Mouse (Mus musculus) hindbrain, embryonic 16.5 days (tissue): ENCODE measurements at regions not wholly inside any gene's neighbourhood (a gene's known extent, or its start where the extent isn't known, plus 50 kb on each side); places are given as distances from the start of the nearest gene placed in this dataset.

ENCODE experiments used
- ATAC-seq: fragments of 200-750 bp; cut with Nextera tagmentation; 2 replicates; pipeline ENCODE4 v1.8.0; 2017; ENCODE audit warnings: moderate TSS enrichment, moderate library complexity
- H3K27ac ChIP-seq: fragments of 300-500 bp; sonication (generic); 2 replicates; pipeline ENCODE4 v1.5.1; 2014; ENCODE audit warnings: low read depth, mild to moderate bottlenecking, control low read depth, low read length, moderate library complexity
- H3K27me3 ChIP-seq: fragments of 300-500 bp; sonication (generic); replicated peaks from 2 replicates; pipeline ENCODE4 v1.6.1; 2014; ENCODE audit warnings: low read length; ENCODE audit not compliant: control insufficient read depth, insufficient read depth
- H3K36me3 ChIP-seq: fragments of 300-500 bp; sonication (generic); 2 replicates; pipeline ENCODE4 v1.6.1; 2014; ENCODE audit warnings: mild to moderate bottlenecking, low read length, moderate library complexity, mixed read lengths; ENCODE audit not compliant: control insufficient read depth, insufficient read depth
- H3K4me1 ChIP-seq: fragments of 300-500 bp; sonication (generic); 2 replicates; pipeline ENCODE4 v1.6.1; 2014; ENCODE audit warnings: low read depth, low read length; ENCODE audit not compliant: control insufficient read depth, insufficient read depth
- H3K4me2 ChIP-seq: fragments of 300-500 bp; sonication (generic); 2 replicates; pipeline ENCODE4 v1.6.1; 2014; ENCODE audit warnings: mild to moderate bottlenecking, low read length, control low read depth, moderate library complexity
- H3K4me3 ChIP-seq: fragments of 300-500 bp; sonication (generic); 2 replicates; pipeline ENCODE4 v1.5.1; 2014; ENCODE audit warnings: mild to moderate bottlenecking, low read length, control low read depth, moderate library complexity
- H3K9ac ChIP-seq: fragments of 300-500 bp; sonication (generic); 2 replicates; pipeline ENCODE4 v1.6.1; 2014; ENCODE audit warnings: low read depth, mild to moderate bottlenecking, control low read depth, low read length, moderate library complexity
- H3K9me3 ChIP-seq: fragments of 300-500 bp; sonication (generic); 2 replicates; pipeline ENCODE4 v1.6.1; 2014; ENCODE audit warnings: mild to moderate bottlenecking, low read length, moderate library complexity; ENCODE audit not compliant: control insufficient read depth
- WGBS: fragments of 180-500 bp; shearing (Covaris S2); extraction: QIAGEN DNeasy Blood & Tissue Kit; methylation state at CpG from one replicate; pipeline ENCODE4 v1.1.7; 2014; 5-methylcytosine and 5-hydroxymethylcytosine counted together

DNA sequence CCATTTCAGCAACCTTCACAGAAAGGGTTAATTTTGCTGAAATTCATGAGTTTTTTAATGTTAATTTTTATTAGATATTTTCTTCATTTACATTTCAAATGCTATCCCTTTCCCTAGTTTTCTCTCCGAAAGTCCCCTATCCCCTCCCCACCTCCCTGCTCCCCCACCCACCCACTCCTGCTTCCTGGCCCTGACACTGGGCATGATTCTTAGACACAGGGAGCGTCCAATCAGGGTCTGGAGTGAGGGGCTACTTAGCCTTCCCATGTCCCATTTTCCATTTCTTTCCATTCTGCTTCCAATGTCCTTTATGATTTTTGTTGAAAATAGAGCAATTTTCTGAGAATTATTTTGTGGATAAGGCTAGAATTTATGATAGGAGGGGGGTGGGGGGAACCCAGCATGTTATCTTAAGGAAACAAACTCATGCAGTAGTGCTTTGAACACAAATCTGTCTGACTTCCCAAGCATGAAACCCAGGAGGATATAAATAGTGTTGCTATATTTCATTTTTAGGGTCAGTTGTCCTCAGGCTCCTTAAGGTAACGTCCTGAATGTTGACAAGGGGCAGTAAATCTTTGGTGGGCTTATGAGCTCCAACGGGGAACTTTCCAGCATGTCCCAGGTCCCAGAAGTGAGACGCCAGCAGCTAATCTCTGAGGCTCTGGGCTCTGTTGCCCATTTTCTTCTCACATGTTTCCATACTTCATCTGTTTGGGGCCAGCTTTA is 254.0 kb downstream of the 4930544G11Rik start:
- no peaks in the 10 kb centered on the region for H3K9me3 ChIP-seq
- no peak overlapping the region for H3K4me3 ChIP-seq
- H3K4me2 ChIP-seq = no peak overlapping the region
- H3K4me1 ChIP-seq = no peaks in the 10 kb centered on the region
- H3K27me3 ChIP-seq = no peaks in the 10 kb centered on the region
- WGBS = 85% methylated on average over 5 of the region's 5 CpGs
- no peak for ATAC-seq
- no peak overlapping the region for H3K27ac ChIP-seq
- no peaks in the 10 kb centered on the region for H3K36me3 ChIP-seq
- H3K9ac ChIP-seq = no peak overlapping the region

DNA sequence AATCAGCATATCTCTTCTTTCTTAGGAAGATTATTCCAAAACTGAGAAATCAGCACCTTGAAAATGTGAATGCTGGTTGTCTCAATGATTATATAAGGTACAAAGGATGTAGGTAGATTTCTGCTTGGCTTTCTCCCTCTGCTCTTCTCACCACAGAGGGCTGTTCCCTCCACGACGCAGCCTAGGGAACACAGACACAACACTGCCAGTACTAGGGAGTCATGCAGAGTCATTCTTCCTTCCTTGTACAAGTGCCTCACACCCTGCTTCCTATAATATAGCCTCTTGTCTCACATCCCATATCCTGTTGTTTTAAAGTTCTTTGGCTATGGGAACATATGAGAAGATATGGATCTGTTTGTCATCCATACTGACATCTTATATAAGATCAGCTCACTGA is 265.1 kb downstream of the 4930544G11Rik start:
- Histone ChIP-seq H3K27me3 (no peaks in the 10 kb centered on the region), H3K4me2 (no peak overlapping the region), H3K4me1 (no peaks in the 10 kb centered on the region), H3K9ac (no peak overlapping the region), H3K27ac (no peak overlapping the region), H3K36me3 (no peaks in the 10 kb centered on the region), H3K9me3 (no peaks in the 10 kb centered on the region), H3K4me3 (no peak overlapping the region)
- WGBS = 16% methylated on average over 2 of the region's 2 CpGs
- ATAC-seq = no peak; the same call in 1 of the 2 replicates

- H3K27ac ChIP-seq = peak overlapping the region; percentile 16; the same call in 1 of the 2 replicates
- H3K27me3 ChIP-seq = no peaks in the 10 kb centered on the region
- H3K9me3 ChIP-seq = no peaks in the 10 kb centered on the region
- peaks cover 5% of the 10 kb centered on the region for H3K4me1 ChIP-seq
- no peak overlapping the region for H3K9ac ChIP-seq
- peak; percentile 93 for ATAC-seq
- WGBS = 54% methylated on average over 4 of the region's 4 CpGs
- H3K4me2 ChIP-seq = no peak overlapping the region
- no peak overlapping the region for H3K4me3 ChIP-seq
- no peaks in the 10 kb centered on the region for H3K36me3 ChIP-seq
Measured at GRCm38 (mm10) chr6:66224164-66224903, 271.9 kb downstream of the 4930544G11Rik start.

DNA sequence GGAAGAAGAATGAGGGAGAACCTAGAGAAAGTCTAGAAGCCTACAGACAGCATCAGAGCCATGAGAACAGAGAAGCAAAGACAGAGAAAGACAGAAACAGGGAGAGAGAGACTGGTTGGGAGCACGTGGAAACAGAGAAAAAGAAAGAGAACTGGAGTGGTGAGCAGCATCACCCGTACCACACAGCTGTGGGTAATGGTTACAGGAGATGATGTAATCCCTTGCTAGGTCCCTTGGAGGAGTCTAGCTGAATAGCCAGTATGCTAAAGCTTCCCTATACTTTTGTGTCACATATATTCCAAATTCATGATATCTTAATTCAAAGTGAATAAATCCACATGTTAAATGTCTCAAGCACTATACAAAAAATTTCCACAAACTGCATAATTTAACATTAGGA is 284.0 kb downstream of the 4930544G11Rik start:
- Histone ChIP-seq H3K27ac (no peak overlapping the region), H3K4me1 (no peaks in the 10 kb centered on the region), H3K27me3 (no peaks in the 10 kb centered on the region), H3K4me3 (no peak overlapping the region), H3K9me3 (no peaks in the 10 kb centered on the region), H3K9ac (no peak overlapping the region), H3K36me3 (no peaks in the 10 kb centered on the region), H3K4me2 (no peak overlapping the region)
- no peak for ATAC-seq
- 71% methylated on average over 2 of the region's 2 CpGs for WGBS

- H3K27me3 ChIP-seq = no peaks in the 10 kb centered on the region
- no peak overlapping the region for H3K4me2 ChIP-seq
- no peaks in the 10 kb centered on the region for H3K36me3 ChIP-seq
- no peak overlapping the region for H3K27ac ChIP-seq
- 96% methylated on average over 4 of the region's 4 CpGs for WGBS
- no peak overlapping the region for H3K4me3 ChIP-seq
- no peaks in the 10 kb centered on the region for H3K4me1 ChIP-seq
- no peaks in the 10 kb centered on the region for H3K9me3 ChIP-seq
- ATAC-seq = no peak
- H3K9ac ChIP-seq = no peak overlapping the region
Measured at GRCm38 (mm10) chr6:66255378-66255777, 279.8 kb upstream of the Mad2l1 start.

DNA sequence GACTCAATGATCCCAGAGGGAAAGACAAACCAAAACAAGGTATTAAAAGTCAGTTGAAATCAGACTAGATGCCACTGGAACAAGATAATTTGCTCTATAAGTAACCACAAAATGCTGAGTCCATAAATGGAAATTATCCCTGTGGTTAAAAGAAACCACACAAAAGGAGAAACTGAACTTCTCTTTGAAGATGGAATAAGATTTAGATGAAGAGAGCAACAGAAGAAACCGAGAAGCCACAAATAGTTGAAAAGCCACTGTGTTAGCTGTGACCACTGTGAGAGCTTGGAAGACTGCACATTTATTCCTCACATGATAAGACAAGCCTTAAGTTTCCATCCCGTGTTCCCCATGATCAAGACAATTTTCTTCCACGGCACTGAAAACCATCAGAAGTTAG is 271.8 kb upstream of the Mad2l1 start:
- 83% methylated on average over 3 of the region's 3 CpGs for WGBS
- no peaks in the 10 kb centered on the region for H3K9me3 ChIP-seq
- ATAC-seq = no peak
- H3K27me3 ChIP-seq = no peaks in the 10 kb centered on the region
- no peak overlapping the region for H3K9ac ChIP-seq
- H3K4me3 ChIP-seq = no peak overlapping the region
- H3K4me1 ChIP-seq = no peaks in the 10 kb centered on the region
- H3K36me3 ChIP-seq = no peaks in the 10 kb centered on the region
- H3K4me2 ChIP-seq = no peak overlapping the region
- no peak overlapping the region for H3K27ac ChIP-seq

- no peak for ATAC-seq
- Histone ChIP-seq H3K4me1 (no peaks in the 10 kb centered on the region), H3K27ac (no peak overlapping the region), H3K4me2 (no peak overlapping the region), H3K9me3 (no peaks in the 10 kb centered on the region), H3K9ac (no peak overlapping the region), H3K27me3 (no peaks in the 10 kb centered on the region), H3K4me3 (no peak overlapping the region), H3K36me3 (no peaks in the 10 kb centered on the region)
- 72% methylated on average over 1 of the region's 1 CpGs for WGBS
Measured at GRCm38 (mm10) chr6:66263918-66264317, 271.3 kb upstream of the Mad2l1 start.

- H3K27ac ChIP-seq = no peak overlapping the region
- WGBS = 68% methylated on average over 3 of the region's 3 CpGs
- ATAC-seq = no peak
- H3K4me2 ChIP-seq = no peak overlapping the region
- H3K9me3 ChIP-seq = no peaks in the 10 kb centered on the region
- H3K4me1 ChIP-seq = no peaks in the 10 kb centered on the region
- no peaks in the 10 kb centered on the region for H3K36me3 ChIP-seq
- no peak overlapping the region for H3K4me3 ChIP-seq
- H3K9ac ChIP-seq = no peak overlapping the region
- H3K27me3 ChIP-seq = no peaks in the 10 kb centered on the region
Measured at GRCm38 (mm10) chr6:66268427-66268826, 266.8 kb upstream of the Mad2l1 start.

GRCm38 (mm10) chr6:66271414-66272206 is 263.6 kb upstream of the Mad2l1 start:
- Histone ChIP-seq H3K27ac (no peak overlapping the region), H3K4me1 (no peaks in the 10 kb centered on the region), H3K27me3 (no peaks in the 10 kb centered on the region), H3K36me3 (no peaks in the 10 kb centered on the region), H3K4me2 (no peak overlapping the region), H3K9me3 (no peaks in the 10 kb centered on the region), H3K4me3 (no peak overlapping the region), H3K9ac (no peak overlapping the region)
- ATAC-seq = no peak
- 91% methylated on average over 6 of the region's 6 CpGs for WGBS
